Mouse (Mus musculus): Measurements from ENCODE around the gene Mras.

- TF ChIP-seq CTCF (IDR thresholded peaks at IDR 0.05; ENCODE audit: low read depth, low read length), result no peak
- TF ChIP-seq POLR2A (IDR thresholded peaks at IDR 0.05; ENCODE audit: insufficient read depth, low read length), result no peak
These were observed 4.7 kb upstream of the Mras start for GRCm38 (mm10) chr9:99441647-99442433.

All from ES-Bruce4 (cell line).